17 mouse cellular contexts compared by ENCODE assay signal in the genomic region with DNA sequence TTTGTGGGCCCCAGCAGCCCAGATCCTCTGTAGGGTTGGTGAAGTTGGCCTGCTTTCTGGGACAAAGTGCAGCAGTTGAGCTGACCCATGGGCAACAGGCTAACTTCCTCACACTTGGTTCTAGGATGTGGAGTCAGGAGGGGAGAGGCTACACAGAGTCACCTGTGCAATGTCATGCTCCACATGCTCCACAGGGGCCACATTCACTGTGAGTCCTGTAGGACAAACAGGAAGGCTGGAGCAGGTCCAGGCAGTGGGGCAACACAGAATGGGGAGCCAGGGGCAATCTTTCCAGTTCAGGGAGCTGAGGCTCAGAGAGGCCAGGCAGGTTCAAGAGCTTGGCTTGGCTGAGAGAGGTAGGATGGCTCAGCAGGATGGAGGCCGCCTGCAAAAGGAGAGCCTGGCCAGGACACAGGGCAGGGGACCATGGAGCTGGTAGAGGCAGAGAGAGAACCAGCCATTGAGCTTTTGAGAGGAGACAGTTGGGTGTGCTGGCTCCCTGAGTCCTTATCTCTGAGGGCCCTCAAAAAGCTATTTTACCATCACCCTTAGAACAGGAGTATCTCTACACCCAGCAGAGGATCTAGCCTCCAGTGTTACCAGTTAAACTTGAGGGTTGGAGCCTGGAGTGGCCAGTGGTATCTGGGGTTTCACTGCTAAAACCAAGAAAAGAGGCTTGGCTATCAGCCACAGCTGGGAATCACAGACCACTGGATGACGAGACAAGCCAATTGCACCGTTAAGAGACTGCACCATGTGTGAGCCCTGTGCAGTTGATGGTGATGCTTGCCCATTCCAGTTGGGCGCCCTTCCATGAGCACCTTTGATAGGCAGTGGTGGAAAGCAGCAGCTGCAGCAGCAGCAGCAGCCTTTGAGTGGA. TPM values are rescaled to one million over a fixed set of nuclear protein-coding genes. Genes with fewer than 3 reads are reported as not detected.
A peak's percentile ranks its signal among the peaks of the same experiment; 100 is the strongest.
DNase-seq lines count a peak whose midpoint lies in the region; ATAC-seq and TF ChIP-seq lines count a peak whose summit lies in the region.
"Had no signal": no experiment of that assay in that cellular context is flagged by ENCODE, and none has a peak within 500 bp of the region (broad histone marks: within the 10 kb centered on the region; RNA-seq: fewer than 3 reads in every experiment).

No protein-coding gene starts in this region.

- H3K4me1 ChIP-seq in kidney, adult 2 months (ENCODE audit: control insufficient read depth, insufficient read depth, low read length) = peaks cover 14% of the 10 kb centered on the region; the same call in 1 of the 2 replicates
- no peaks in the 10 kb centered on the region; the same call in 1 of the 2 replicates for H3K4me1 ChIP-seq in midbrain, embryonic 11.5 days (ENCODE audit: control insufficient read depth, insufficient read depth, low read length)
- H3K4me1 ChIP-seq in midbrain, embryonic 16.5 days (ENCODE audit: control insufficient read depth, insufficient read depth, low read length) = no peaks in the 10 kb centered on the region

- WGBS in kidney, adult 2 months = 58% methylated on average over 4 of the region's 4 CpGs
- WGBS in midbrain, embryonic 11.5 days = 78% methylated on average over 4 of the region's 4 CpGs
- WGBS in midbrain, embryonic 16.5 days = 70% methylated on average over 4 of the region's 4 CpGs

- H3K27ac ChIP-seq in kidney, adult 2 months (ENCODE audit: insufficient read depth, low read depth, low read length) = no peak overlapping the region
- H3K27ac ChIP-seq in midbrain, embryonic 11.5 days (ENCODE audit: low read depth, low read length) = no peak overlapping the region
- no peak overlapping the region for H3K27ac ChIP-seq in midbrain, embryonic 16.5 days (ENCODE audit: low read length)
- H3K27ac ChIP-seq: neural tube, embryonic 15.5 days had no signal

- ATAC-seq in midbrain, embryonic 11.5 days (ENCODE audit: low FRiP score) = no peak
- no peak for ATAC-seq in midbrain, embryonic 16.5 days
- ATAC-seq: forebrain, embryonic 16.5 days; inflammation-experienced regulatory T-cells, adult 6 months had no signal

- H3K36me3 ChIP-seq in kidney, adult 2 months (ENCODE audit: control insufficient read depth, insufficient read depth, low read length) = no peaks in the 10 kb centered on the region
- H3K36me3 ChIP-seq in midbrain, embryonic 11.5 days (ENCODE audit: control insufficient read depth, insufficient read depth, low read length) = peaks cover 8% of the 10 kb centered on the region; the same call in 1 of the 2 replicates
- H3K36me3 ChIP-seq in midbrain, embryonic 16.5 days (ENCODE audit: control insufficient read depth, insufficient read depth, low read length) = peaks cover 9% of the 10 kb centered on the region

- H3K9ac ChIP-seq in midbrain, embryonic 11.5 days (ENCODE audit: low read length) = no peak overlapping the region
- no peak overlapping the region for H3K9ac ChIP-seq in midbrain, embryonic 16.5 days (ENCODE audit: low read depth, low read length)
- H3K9ac ChIP-seq: lung, embryonic 14.5 days; neural tube, embryonic 15.5 days had no signal

- no peaks in the 10 kb centered on the region for H3K27me3 ChIP-seq in kidney, adult 2 months (replicated peaks; ENCODE audit: control insufficient read depth, insufficient read depth, low read length)
- H3K27me3 ChIP-seq in midbrain, embryonic 11.5 days (ENCODE audit: control insufficient read depth, insufficient read depth, low read length) = no peaks in the 10 kb centered on the region
- no peaks in the 10 kb centered on the region for H3K27me3 ChIP-seq in midbrain, embryonic 16.5 days (ENCODE audit: control insufficient read depth, insufficient read depth, low read depth, low read length)
- H3K27me3 ChIP-seq: neural tube, embryonic 15.5 days had no signal

- H3K4me2 ChIP-seq in midbrain, embryonic 11.5 days = no peak overlapping the region
- no peak overlapping the region for H3K4me2 ChIP-seq in midbrain, embryonic 16.5 days (ENCODE audit: low read length)
- H3K4me2 ChIP-seq: lung, embryonic 14.5 days; neural tube, embryonic 15.5 days had no signal

- no peak overlapping the region for H3K4me3 ChIP-seq in kidney, adult 2 months (ENCODE audit: insufficient read depth, low read depth, low read length)
- no peak overlapping the region for H3K4me3 ChIP-seq in midbrain, embryonic 11.5 days (ENCODE audit: low read depth, low read length)
- H3K4me3 ChIP-seq in midbrain, embryonic 16.5 days (ENCODE audit: low read depth, low read length) = no peak overlapping the region
- H3K4me3 ChIP-seq: neural tube, embryonic 15.5 days had no signal

- H3K9me3 ChIP-seq in midbrain, embryonic 11.5 days (ENCODE audit: control insufficient read depth, low read length) = no peaks in the 10 kb centered on the region
- H3K9me3 ChIP-seq in midbrain, embryonic 16.5 days (replicated peaks; ENCODE audit: control insufficient read depth, low read length, poor library complexity, severe bottlenecking) = no peaks in the 10 kb centered on the region
- H3K9me3 ChIP-seq: neural tube, embryonic 15.5 days had no signal

- TF ChIP-seq POLR2A in kidney, adult 2 months (IDR thresholded peaks at IDR 0.05; ENCODE audit: low read depth, low read length) = no peak

- DNase-seq in adrenal gland, postnatal 14 days = peak; percentile 69
- no peak for DNase-seq in adrenal gland, adult 18-20 months (ENCODE audit: low spot score in 2 of 2)
- DNase-seq in kidney, adult 2 months = peak; percentile 48
- no peak for DNase-seq in kidney, adult 11 months
- peak; percentile 77 for DNase-seq in midbrain, embryonic 11.5 days (ENCODE audit: low spot score, missing footprints)
- no peak for DNase-seq in left cerebral cortex, adult 9 months (ENCODE audit: low spot score in 2 of 2)
- no peak for DNase-seq in embryo, embryonic 9.5 days (ENCODE audit: extremely low spot score)
- DNase-seq: gastrocnemius, postnatal 14 days; layer of hippocampus, adult 9-11 months; lung, embryonic 14.5 days; thymus, adult 2 months had no signal

- no peak for TF ChIP-seq CTCF in kidney, adult 2 months (conservative IDR thresholded peaks at IDR 0.05; ENCODE audit: insufficient read depth, insufficient read length, low read depth, low read length)

RNA-seq across cellular contexts. Expression of a gene that starts 11.5 kb away (rescaled TPM):
- total RNA-seq in adrenal gland, postnatal 14 days (2021) = 95.5 and 104 TPM in 2 replicates
- 100 to 1,000 TPM; 140 to 149 TPM for total RNA-seq in adrenal gland, adult 18-20 months (2021)
- polyA plus RNA-seq in kidney, adult 2 months (2012; rRNA removed) = 137 and 139 TPM in 2 replicates
- polyA plus RNA-seq in midbrain, embryonic 11.5 days (2014; fragmentation: Nextera tagmentation; extraction: Ambion mirVana) = 285 and 288 TPM in 2 replicates
- 21.5 and 31.5 TPM in 2 replicates for polyA plus RNA-seq in midbrain, embryonic 16.5 days (2015; fragmentation: Nextera tagmentation; extraction: Ambion mirVana)

RNA-seq across cellular contexts. Expression of a gene that starts 13.3 kb away (rescaled TPM):
- 24.1 and 33.2 TPM in 2 replicates for total RNA-seq in adrenal gland, postnatal 14 days (2021)
- 10 to 100 TPM; 24.2 to 27.4 TPM for total RNA-seq in adrenal gland, adult 18-20 months (2021)
- 19.0 and 19.8 TPM in 2 replicates for polyA plus RNA-seq in kidney, adult 2 months (2012; rRNA removed)
- 28.0 TPM in 2 replicates for polyA plus RNA-seq in midbrain, embryonic 11.5 days (2014; fragmentation: Nextera tagmentation; extraction: Ambion mirVana)
- 31.1 and 36.0 TPM in 2 replicates for polyA plus RNA-seq in midbrain, embryonic 16.5 days (2015; fragmentation: Nextera tagmentation; extraction: Ambion mirVana)

RNA-seq across cellular contexts. Expression of a gene that starts 31.9 kb away (rescaled TPM):
- not detected in 2 replicates for total RNA-seq in adrenal gland, postnatal 14 days (2021)
- total RNA-seq in adrenal gland, adult 18-20 months (2021) = under 1 TPM in 1 of 2 experiments, not detected in 1; 0.36 TPM
- not detected in 2 replicates for polyA plus RNA-seq in kidney, adult 2 months (2012; rRNA removed)
- 89.0 and 104 TPM in 2 replicates for polyA plus RNA-seq in midbrain, embryonic 11.5 days (2014; fragmentation: Nextera tagmentation; extraction: Ambion mirVana)
- polyA plus RNA-seq in midbrain, embryonic 16.5 days (2015; fragmentation: Nextera tagmentation; extraction: Ambion mirVana) = 19.0 and 35.9 TPM in 2 replicates
- total RNA-seq: gastrocnemius, postnatal 14 days; heart, postnatal 10 days; left cerebral cortex, postnatal 25 days had no signal
- polyA plus RNA-seq: inflammation-experienced regulatory T-cells, adult 6 months; lung, embryonic 14.5 days had no signal

Comparison
In these comparisons a context has a peak if more than half of its experiments do, and no peak if none do; other contexts are left out.
1. DNase-seq: peak in adrenal gland, postnatal 14 days (single experiment), kidney, adult 2 months (single experiment) and midbrain, embryonic 11.5 days (single experiment); none in adrenal gland, adult 18-20 months (0 of 2), kidney, adult 11 months (single experiment), left cerebral cortex, adult 9 months (0 of 2) and embryo, embryonic 9.5 days (single experiment).
2. RNA of a gene that starts 31.9 kb away (polyA plus RNA-seq): 89.0 to 104 TPM in midbrain, embryonic 11.5 days and 19.0 to 35.9 TPM in midbrain, embryonic 16.5 days; not detected in kidney, adult 2 months; every median in the first group is over 10 times any median in the second.